Mouse (Mus musculus) ES-Bruce4 (cell line): ENCODE data around the gene Tmem101.

Experiments
- CTCF ChIP-seq: IDR thresholded peaks from one replicate; pipeline ENCODE4 v1.8.1; 2011; ENCODE audit warnings: low read depth, low read length
- POLR2A ChIP-seq: IDR thresholded peaks from one replicate; pipeline ENCODE4 v1.8.1; 2011; ENCODE audit warnings: low read length; ENCODE audit not compliant: insufficient read depth

- TF ChIP-seq POLR2A (no peak), CTCF (no peak)
Observed at GRCm38 (mm10) chr11:102107732-102108131, 48.5 kb downstream of the Tmem101 start, which contains the start of gene Pyy.
